Mouse (Mus musculus) A20 (cell line): ENCODE measurements around the gene Hoxa13.

Source experiments
- DNase-seq: peaks from one replicate; pipeline ENCODE4 v3.0.0-alpha.2; 2011; ENCODE audit warnings: low read depth, low spot score

The Hoxa13 gene

GRCm38 (mm10) chr6:52270494-52271480 is 10.1 kb upstream of the Hoxa13 start:
- peak; percentile 68 for DNase-seq

GRCm38 (mm10) chr6:52268756-52269155 is 8.1 kb upstream of the Hoxa13 start:
- no peak for DNase-seq

- no peak for DNase-seq
Measured at GRCm38 (mm10) chr6:52268341-52268740, 7.7 kb upstream of the Hoxa13 start.

GRCm38 (mm10) chr6:52267691-52268090 is 7.0 kb upstream of the Hoxa13 start:
- DNase-seq = no peak

GRCm38 (mm10) chr6:52267221-52267620 is 6.5 kb upstream of the Hoxa13 start:
- DNase-seq = no peak

GRCm38 (mm10) chr6:52266666-52266985 is 5.9 kb upstream of the Hoxa13 start:
- DNase-seq = no peak

- DNase-seq = no peak
Measured at GRCm38 (mm10) chr6:52265913-52266665, 5.4 kb upstream of the Hoxa13 start.

GRCm38 (mm10) chr6:52265306-52265912 is 4.7 kb upstream of the Hoxa13 start:
- DNase-seq = no peak

GRCm38 (mm10) chr6:52264106-52264790 is 3.6 kb upstream of the Hoxa13 start:
- no peak for DNase-seq

- no peak for DNase-seq
Measured at GRCm38 (mm10) chr6:52263321-52263585, 2.6 kb upstream of the Hoxa13 start.

GRCm38 (mm10) chr6:52262463-52263320 is 2.0 kb upstream of the Hoxa13 start:
- DNase-seq = no peak

GRCm38 (mm10) chr6:52261751-52262462 is 1.2 kb upstream of the Hoxa13 start:
- peak; percentile 20 for DNase-seq

- peak; percentile 70 for DNase-seq
Measured at GRCm38 (mm10) chr6:52259811-52260261, 844 bp downstream of the Hoxa13 start.

GRCm38 (mm10) chr6:52259081-52259790 is 1.4 kb downstream of the Hoxa13 start:
- no peak for DNase-seq

- peak; percentile 83 for DNase-seq
Measured at GRCm38 (mm10) chr6:52256956-52257355, 3.7 kb downstream of the Hoxa13 start.

- DNase-seq = no peak
Measured at GRCm38 (mm10) chr6:52253511-52254500, 6.9 kb downstream of the Hoxa13 start.

- no peak for DNase-seq
Measured at GRCm38 (mm10) chr6:52252775-52253376, 7.8 kb downstream of the Hoxa13 start.
